Mouse (Mus musculus) adrenal gland (tissue): ENCODE results near the gene Rbm25.

ENCODE experiments used
- intact Hi-C: fragments of 180-260 bp; cut with DNase I; formaldehyde crosslinking; loops from one replicate; pipeline ENCODE4 v1.15.1; 2025

The Rbm25 gene

GRCm38 (mm10) chr12:83726510-83727308 lies 95.7 kb downstream of the Rbm25 start:
- intact Hi-C loops: no loop called here

- intact Hi-C loops: no loop called here
Observed at GRCm38 (mm10) chr12:83732225-83732624, 101.2 kb downstream of the Rbm25 start.
